Mouse (Mus musculus) forebrain, postnatal 0 days (tissue): ENCODE data around the gene Rab11a. TPM values are rescaled to one million over a fixed set of nuclear protein-coding genes. Genes with fewer than 3 reads are reported as not detected.

Experiments
- ATAC-seq: fragments of 200-750 bp; cut with Nextera tagmentation; 2 replicates; pipeline ENCODE4 v1.8.0; 2017; ENCODE audit warnings: mild to moderate bottlenecking, moderate library complexity
- DNase-seq: peaks from one replicate; pipeline ENCODE4 v3.0.0-alpha.2; 2015
- H3K27ac ChIP-seq: fragments of 300-500 bp; sonication (generic); 2 replicates; pipeline ENCODE4 v1.5.1; 2014; ENCODE audit warnings: low read depth, mild to moderate bottlenecking, antibody characterized with exemption, low read length, moderate library complexity, mixed read lengths
- H3K27me3 ChIP-seq: fragments of 300-500 bp; sonication (generic); 2 replicates; pipeline ENCODE4 v1.6.1; 2014; ENCODE audit warnings: mild to moderate bottlenecking, low read length, mixed read lengths; ENCODE audit not compliant: insufficient read depth
- H3K36me3 ChIP-seq: fragments of 300-500 bp; sonication (generic); 2 replicates; pipeline ENCODE4 v1.6.1; 2014; ENCODE audit warnings: mild to moderate bottlenecking, moderate library complexity; ENCODE audit not compliant: insufficient read depth
- H3K4me1 ChIP-seq: fragments of 300-500 bp; sonication (generic); 2 replicates; pipeline ENCODE4 v1.6.1; 2014; ENCODE audit warnings: antibody characterized with exemption; ENCODE audit not compliant: insufficient read depth
- H3K4me2 ChIP-seq: fragments of 300-500 bp; sonication (generic); 2 replicates; pipeline ENCODE4 v1.6.1; 2014; ENCODE audit warnings: low read depth, mild to moderate bottlenecking, moderate library complexity
- H3K4me3 ChIP-seq: fragments of 300-500 bp; sonication (generic); 2 replicates; pipeline ENCODE4 v1.5.1; 2014; ENCODE audit warnings: low read depth, low read length, mixed read lengths
- H3K9ac ChIP-seq: fragments of 300-500 bp; sonication (generic); 2 replicates; pipeline ENCODE4 v1.6.1; 2014; ENCODE audit warnings: mild to moderate bottlenecking
- H3K9me3 ChIP-seq: fragments of 300-500 bp; sonication (generic); 2 replicates; pipeline ENCODE4 v1.6.1; 2016; ENCODE audit warnings: low read length
- CTCF ChIP-seq: sonication (generic); IDR thresholded peaks from 2 replicates; pipeline ENCODE4 v1.5.1; 2016; ENCODE audit warnings: antibody characterized with exemption, control low read depth, low read depth
- WGBS: fragments of 180-500 bp; shearing (Covaris S2); extraction: QIAGEN DNeasy Blood & Tissue Kit; methylation state at CpG from one replicate; pipeline ENCODE4 v1.1.7; 2014; 5-methylcytosine and 5-hydroxymethylcytosine counted together
- microRNA-seq, 2 experiments: library from miRNA; unstranded; fragments of <30 nt; microRNA quantifications; one replicate each; pipeline ENCODE4; 2016
- polyA plus RNA-seq: library from polyadenylated mRNA; unstranded; fragments of >200 nt; fragmentation: Nextera tagmentation; extraction: Ambion mirVana; gene quantifications from 2 replicates; pipeline ENCODE4 v1.2.1, GENCODE M21; 2015
- total RNA-seq: library from RNA; depleted of rRNA; stranded (reverse); fragments of >200 nt; gene quantifications from 2 replicates; pipeline ENCODE4 v1.2.3, GENCODE M21; 2014; rRNA removed

The Rab11a gene
- total and polyA plus RNA-seq, 2 experiments from 2014 or later: 236 to 471 TPM

- Histone ChIP-seq H3K36me3 (no peaks in the 10 kb centered on the region), H3K27me3 (no peaks in the 10 kb centered on the region), H3K9me3 (no peaks in the 10 kb centered on the region), H3K4me1 (peaks cover 3% of the 10 kb centered on the region; the same call in 1 of the 2 replicates), H3K4me3 (no peak overlapping the region), H3K9ac (no peak overlapping the region), H3K4me2 (no peak overlapping the region), H3K27ac (no peak overlapping the region)
- 72% methylated on average over 2 of the region's 2 CpGs for WGBS
- no peak for DNase-seq
- TF ChIP-seq CTCF: no peak
- no peak for ATAC-seq
Measured at GRCm38 (mm10) chr9:64668001-64668400, 69.6 kb downstream of the Rab11a start.

DNA sequence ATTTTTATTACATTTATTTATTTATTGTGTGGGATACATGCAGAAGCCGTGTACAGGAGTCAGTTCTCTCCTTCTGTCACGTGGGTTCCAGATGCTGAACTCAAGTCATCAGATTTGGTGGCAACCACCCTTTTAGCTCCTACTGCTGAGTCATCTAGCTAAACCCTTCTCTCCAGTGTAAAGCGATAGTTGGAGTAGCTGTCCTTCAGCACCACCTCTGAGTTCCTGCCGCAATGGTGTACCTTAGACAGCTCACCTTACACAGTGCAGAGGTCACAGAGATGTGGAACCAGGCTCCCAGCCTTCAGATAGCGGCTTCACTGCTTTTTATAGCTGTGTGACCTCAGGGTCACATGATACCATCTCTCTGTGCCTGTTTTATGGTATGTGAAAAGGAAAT lies 70.0 kb downstream of the Rab11a start:
- H3K9ac ChIP-seq: no peak overlapping the region
- no peak overlapping the region for H3K4me3 ChIP-seq
- 25% methylated on average over 5 of the region's 5 CpGs for WGBS
- H3K36me3 ChIP-seq: no peaks in the 10 kb centered on the region
- no peak for TF ChIP-seq CTCF
- H3K27me3 ChIP-seq: no peaks in the 10 kb centered on the region
- peaks cover 3% of the 10 kb centered on the region; the same call in 1 of the 2 replicates for H3K4me1 ChIP-seq
- DNase-seq (no peak), ATAC-seq (no peak)
- no peak overlapping the region for H3K4me2 ChIP-seq
- no peaks in the 10 kb centered on the region for H3K9me3 ChIP-seq
- no peak overlapping the region for H3K27ac ChIP-seq

- ATAC-seq (no peak), DNase-seq (no peak)
- H3K9me3 ChIP-seq: no peaks in the 10 kb centered on the region
- peaks cover 3% of the 10 kb centered on the region; the same call in 1 of the 2 replicates for H3K4me1 ChIP-seq
- no peak overlapping the region for H3K27ac ChIP-seq
- 44% methylated on average over 4 of the region's 4 CpGs for WGBS
- no peak overlapping the region for H3K4me2 ChIP-seq
- no peak for TF ChIP-seq CTCF
- no peak overlapping the region for H3K9ac ChIP-seq
- H3K27me3 ChIP-seq: no peaks in the 10 kb centered on the region
- H3K36me3 ChIP-seq: no peaks in the 10 kb centered on the region
- no peak overlapping the region for H3K4me3 ChIP-seq
Measured at GRCm38 (mm10) chr9:64666549-64666948, 71.0 kb downstream of the Rab11a start.

Small RNA genes within 50 kb of the gene (microRNA-seq; reads per million reads assigned to microRNA genes)
- gene Gm47308: 0 reads per million in 2 experiments

Other genes starting within 250 kb of the Rab11a start
- 10.5 and 18.5 TPM in 2 replicates for gene Dennd4a, start 73.6 kb upstream of the Rab11a start, total RNA-seq
- 2.8 and 5.2 TPM in 2 replicates for gene Dennd4a, start 73.6 kb upstream of the Rab11a start, polyA plus RNA-seq
- gene Slc24a1, start 213.8 kb upstream of the Rab11a start, total RNA-seq: 0.08 and 0.24 TPM in 2 replicates
- gene Slc24a1, start 213.8 kb upstream of the Rab11a start, polyA plus RNA-seq: 0.15 and 0.34 TPM in 2 replicates
- 33.9 and 37.5 TPM in 2 replicates for gene Ints14, start 223.1 kb upstream of the Rab11a start, total RNA-seq
- 33.4 and 34.6 TPM in 2 replicates for gene Ints14, start 223.1 kb upstream of the Rab11a start, polyA plus RNA-seq